Mouse (Mus musculus) c-Kit-positive CD71-positive TER-119-negative erythroid progenitor cells, embryonic 14.5 days (primary cell): Measurements from ENCODE around the gene Olfr410.

Experiments
- DNase-seq: peaks from one replicate; pipeline ENCODE4 v3.0.0-alpha.2; 2013; ENCODE audit warnings: low read depth

Olfr410 gene

DNA sequence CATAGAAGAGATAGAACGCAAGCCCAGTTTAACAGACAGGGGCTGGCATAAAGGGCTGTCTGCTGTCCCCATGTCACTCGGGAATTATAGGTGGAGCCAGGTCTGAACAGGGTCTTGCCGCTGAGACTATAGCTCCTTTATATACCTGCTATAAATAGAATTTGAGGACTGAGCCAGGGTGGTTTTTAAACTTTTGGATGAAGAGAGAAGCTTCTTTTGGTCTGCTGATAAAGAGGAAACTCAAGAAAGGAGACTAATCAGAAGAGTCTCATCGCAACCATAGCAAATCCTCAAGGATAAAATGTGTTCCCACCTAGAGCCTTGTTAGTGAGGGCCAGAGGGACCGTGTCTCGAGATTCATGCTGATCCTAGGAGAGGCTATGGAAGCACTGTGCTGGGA is at the start of gene Olfr410:
TSS of gene Olfr410 (minus strand) at position 101 of the 400 bp plus-strand sequence.
- DNase-seq, result no peak

DNA sequence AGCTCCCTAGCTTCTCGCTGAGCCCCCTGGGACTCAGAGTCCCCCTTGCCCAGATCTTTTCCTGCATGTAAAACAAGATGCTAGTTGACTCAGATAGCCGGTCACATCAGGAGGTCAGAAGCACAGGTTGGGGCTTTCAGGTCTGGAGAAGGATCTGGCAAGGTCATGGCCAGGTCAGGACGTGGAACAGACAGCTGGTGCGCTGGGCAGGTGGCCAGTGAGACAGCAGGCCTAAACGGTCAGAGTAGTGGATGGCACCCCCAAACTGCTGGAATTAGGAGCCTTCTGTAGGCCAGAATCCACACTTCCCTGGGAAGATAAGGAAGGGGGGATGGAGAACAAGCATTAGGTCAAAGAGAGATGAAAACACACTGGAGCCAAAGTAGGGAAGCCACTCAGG is 49.4 kb upstream of the Olfr410 start:
- no peak for DNase-seq

DNA sequence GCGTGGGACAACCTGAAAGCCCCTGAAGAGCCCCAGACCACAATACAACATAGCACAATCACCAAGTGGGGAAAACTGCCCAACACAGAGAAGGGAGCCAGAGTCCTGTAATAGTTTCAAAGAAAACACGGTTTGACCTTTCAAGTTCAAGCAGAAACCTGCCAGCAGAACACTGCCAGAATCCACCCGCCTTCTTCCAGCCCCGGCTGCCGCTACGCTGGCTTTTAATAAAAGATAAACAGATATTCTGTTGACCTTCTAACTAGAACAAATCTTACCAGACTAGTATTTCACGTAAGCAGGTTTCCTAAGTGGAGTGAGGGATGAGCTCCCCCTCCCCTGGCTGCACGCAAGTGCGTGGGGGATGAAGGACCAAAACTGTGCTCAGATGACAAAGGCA is 47.8 kb upstream of the Olfr410 start:
- no peak for DNase-seq

DNA sequence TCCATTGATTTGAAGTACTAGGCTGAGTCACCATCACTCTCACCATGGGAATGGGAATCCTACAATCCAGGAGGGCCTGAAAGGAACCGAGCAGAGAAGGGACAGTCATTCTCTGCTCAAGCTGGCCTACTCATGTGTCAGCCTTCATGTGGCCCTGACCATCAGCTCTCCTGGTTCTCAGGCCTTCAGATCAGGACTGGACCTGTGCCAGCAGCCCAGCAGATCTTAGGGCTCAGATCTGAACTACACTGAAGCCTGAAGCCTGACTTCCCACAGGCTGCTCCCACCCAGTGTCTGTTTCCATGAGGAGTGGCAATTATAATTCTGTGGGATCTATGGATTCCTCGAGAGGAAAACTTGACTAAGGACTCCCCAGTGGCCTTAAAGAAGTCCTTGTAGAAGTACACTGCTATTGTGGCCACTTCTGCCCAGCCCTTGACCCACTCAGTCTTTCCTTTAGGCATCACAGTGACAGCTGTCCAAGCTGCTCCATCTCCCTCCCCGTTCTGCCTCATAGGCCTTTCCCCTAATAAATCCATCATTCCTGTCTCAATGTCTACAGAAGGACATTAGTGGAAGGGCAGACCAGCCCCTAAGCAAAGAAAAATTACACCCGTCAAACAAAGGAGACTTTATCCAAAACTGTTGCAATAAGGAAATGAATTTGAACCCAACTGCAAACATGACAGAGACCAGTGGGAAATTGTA is 41.5 kb upstream of the Olfr410 start:
- no peak for DNase-seq

DNA sequence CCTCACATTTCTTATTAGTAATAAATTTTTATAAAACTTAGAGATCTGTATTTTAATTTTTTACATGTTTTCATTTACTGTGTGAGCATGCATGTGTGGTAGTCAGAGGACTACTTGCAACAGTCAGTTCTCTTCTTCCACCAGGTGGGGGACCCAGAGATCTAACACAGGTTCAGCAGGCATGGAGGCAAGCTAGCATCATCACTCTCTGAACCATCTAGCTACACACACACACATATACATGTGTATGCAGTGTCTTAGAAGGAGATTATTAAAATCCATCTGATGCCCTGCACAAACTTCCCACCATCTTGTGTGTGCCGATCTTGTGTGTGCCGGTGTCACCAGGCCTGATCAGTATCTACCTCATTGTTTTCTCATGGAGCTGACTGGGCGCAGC is 39.0 kb upstream of the Olfr410 start:
- peak; percentile 5 for DNase-seq

DNA sequence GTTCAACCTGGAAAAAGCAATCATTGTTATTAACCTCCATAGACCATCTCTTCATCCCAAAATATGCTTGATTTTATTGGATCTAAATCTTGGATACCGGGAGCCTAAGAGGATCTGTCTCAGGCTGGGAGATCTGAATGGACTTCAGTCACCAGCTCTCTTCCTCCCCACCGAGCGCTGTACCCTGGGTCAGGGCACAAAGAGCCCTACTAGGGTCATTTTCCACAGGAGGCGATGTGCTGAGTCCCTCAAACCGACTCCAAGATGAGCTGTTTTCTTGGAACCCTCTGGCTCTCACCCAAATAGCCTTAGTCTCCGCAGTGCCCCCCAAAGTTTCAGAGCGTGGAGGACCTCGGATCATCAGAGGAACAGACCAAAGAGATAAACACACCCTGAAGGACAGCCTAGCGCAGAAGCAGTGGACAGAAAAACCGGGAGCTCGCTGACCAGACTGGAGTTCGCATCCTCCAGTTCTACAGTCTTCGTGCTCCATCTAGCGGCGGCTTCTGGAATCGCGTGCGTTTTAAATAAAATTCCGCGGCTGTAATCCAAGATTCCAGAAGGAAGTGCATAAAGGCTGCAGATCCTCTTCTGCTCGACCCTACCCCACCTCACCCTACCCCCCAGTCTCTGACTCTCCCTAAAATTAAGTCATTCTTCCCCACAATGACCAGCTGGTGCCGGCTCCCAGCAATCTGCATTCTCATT is 33.7 kb upstream of the Olfr410 start:
- peak; percentile 32 for DNase-seq

DNA sequence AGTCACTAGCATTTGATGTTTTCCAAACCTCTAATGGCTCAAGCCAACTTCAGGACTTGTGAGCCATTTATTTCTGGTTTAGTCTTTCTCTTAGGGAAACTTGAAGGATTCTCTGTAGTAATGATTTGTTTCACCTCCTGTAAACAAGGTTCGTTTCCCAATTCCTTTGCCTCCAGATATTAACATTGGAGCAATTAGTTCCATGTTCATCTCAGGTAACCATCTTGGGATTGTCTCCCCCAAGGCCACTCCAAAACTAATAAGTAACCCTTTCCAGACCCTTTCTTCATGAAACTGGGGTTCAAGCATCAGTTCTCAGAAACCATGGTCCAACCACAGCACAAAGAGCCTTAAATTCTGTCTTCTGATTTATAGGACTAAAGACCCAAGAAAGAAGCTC is 23.9 kb upstream of the Olfr410 start, which contains the start of gene Olfr412:
TSS of gene Olfr412 (plus strand) at position 301 of the 400 bp plus-strand sequence.
- DNase-seq, result no peak

DNA sequence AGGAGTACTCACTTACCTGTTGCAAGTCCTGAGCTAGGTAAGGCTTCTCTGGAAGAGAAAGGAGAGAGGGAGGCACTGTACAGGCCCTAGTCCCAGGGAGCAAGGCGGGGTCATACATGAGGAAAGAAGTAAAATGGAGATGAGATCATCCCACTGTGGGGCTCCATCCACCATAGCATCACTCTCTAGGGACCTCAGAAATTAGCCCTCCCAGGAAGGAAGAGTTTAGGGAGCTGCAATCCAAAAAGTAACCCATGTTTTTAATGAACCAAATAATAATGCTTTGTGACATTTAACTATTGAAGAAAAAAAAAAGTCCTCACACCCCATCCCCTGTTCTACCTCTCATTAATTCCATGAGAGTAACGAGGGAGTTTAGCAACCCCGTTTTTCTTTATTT is 14.7 kb upstream of the Olfr410 start, which contains the start of gene Olfr411:
TSS of gene Olfr411 (minus strand) at position 101 of the 400 bp plus-strand sequence.
- DNase-seq, result no peak

DNA sequence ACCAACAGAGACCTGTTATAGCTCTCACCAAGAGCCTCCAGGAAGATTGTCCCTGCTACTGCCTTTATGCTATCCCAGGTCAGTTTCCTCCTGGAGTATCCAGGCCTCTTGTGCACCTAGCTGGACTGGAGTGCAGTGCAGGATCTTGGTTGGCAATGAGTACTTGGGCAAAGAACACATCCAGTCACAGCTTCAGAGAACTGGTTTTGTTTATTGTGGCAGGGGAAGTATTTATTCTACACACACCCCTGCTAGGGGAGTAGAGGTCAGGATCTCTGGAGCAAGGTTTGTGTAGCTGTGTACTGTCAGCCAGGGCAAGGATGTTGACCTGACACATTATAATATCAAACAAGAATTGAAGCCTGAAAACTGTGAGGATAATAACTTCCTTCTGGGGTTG is 9.1 kb downstream of the Olfr410 start:
- no peak for DNase-seq

DNA sequence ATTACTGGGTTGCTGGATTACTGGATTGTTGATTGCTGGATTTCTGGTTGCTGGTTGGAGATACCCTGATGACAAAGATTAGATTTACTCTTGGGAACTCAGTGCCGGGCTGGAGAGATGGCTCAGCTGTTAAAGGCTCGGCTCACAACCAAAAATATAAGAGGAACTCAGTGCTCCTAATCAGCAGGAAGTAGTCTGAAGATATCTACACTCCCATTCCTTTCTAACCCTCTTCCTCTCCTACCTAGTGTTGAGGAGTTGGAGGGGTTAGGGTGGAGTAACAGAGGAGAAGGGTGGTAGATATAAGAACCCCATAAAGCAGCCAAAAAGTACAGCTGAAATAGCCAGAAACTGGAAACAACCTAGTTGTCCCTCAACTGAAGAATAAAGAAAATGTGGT is 11.8 kb downstream of the Olfr410 start:
- DNase-seq, result no peak

DNA sequence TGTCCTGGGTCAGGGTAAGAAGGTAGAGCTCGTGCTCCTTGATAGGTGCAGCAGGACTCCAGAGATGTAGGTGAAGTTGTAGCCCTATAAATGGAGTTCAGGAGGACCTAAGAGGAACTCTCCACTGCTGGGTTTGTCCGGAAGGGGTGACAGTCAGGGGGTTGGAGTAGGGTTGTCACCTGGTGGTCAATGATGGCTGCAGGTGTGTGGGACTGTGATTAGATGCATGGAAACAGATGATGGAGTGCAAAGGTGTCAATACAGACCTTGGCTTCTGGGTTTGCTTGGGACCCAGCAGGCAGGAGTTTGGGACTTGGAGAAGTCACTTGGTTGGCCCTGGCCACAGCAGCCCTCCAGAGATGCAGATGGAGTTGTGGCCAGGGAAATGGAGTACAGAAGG is 50.6 kb downstream of the Olfr410 start:
- no peak for DNase-seq

DNA sequence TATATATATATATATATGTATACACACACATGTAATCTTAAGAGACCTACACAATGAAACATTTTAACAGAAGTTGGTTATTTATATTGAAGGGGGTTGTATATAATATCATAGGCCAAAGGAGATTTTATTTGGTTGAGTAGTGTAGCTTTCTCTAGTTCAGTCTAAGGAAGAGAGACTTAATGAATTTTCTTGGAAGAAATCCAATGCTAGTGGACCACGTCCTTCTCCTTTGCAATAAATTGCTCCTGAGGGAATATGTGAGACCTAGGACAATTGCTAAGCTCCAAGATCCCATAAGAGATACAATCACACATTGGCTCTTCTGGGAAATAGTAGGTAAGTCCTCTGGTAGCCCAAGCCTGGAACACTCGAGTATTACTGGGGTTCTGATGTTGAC is 54.4 kb downstream of the Olfr410 start, which contains the start of gene Olfr59:
TSS of gene Olfr59 (plus strand) at position 301 of the 400 bp plus-strand sequence.
- DNase-seq, result no peak
